Mouse (Mus musculus) granulocyte monocyte progenitor cell, adult 5-6 weeks (primary cell): Measurements from ENCODE around the gene Dvl2. TPM values are rescaled to one million over a fixed set of nuclear protein-coding genes. Genes with fewer than 3 reads are reported as not detected.
A peak's percentile ranks its signal among the peaks of the same experiment; 100 is the strongest.

Experiments
- ATAC-seq: replicated peaks from 2 replicates; pipeline ENCODE4 v1.8.0; 2016; ENCODE audit warnings: mild to moderate bottlenecking, moderate TSS enrichment, inconsistent platforms; ENCODE audit not compliant: poor library complexity, severe bottlenecking
- total RNA-seq, 2 experiments: library from RNA; stranded (forward) in 1 of 2; stranded (reverse) in 1 of 2; fragments of 200-712, 200-1000 nt in 1 of 2; fragments of >200 nt in 1 of 2; fragmentation: Nextera tagmentation in 1 of 2; gene quantifications; 2 replicates each; pipeline ENCODE4 v1.2.3; 2014 to 2017

The Dvl2 gene
- total RNA-seq, 2 experiments from 2014 or later: 4.6 to 18.0 TPM

DNA sequence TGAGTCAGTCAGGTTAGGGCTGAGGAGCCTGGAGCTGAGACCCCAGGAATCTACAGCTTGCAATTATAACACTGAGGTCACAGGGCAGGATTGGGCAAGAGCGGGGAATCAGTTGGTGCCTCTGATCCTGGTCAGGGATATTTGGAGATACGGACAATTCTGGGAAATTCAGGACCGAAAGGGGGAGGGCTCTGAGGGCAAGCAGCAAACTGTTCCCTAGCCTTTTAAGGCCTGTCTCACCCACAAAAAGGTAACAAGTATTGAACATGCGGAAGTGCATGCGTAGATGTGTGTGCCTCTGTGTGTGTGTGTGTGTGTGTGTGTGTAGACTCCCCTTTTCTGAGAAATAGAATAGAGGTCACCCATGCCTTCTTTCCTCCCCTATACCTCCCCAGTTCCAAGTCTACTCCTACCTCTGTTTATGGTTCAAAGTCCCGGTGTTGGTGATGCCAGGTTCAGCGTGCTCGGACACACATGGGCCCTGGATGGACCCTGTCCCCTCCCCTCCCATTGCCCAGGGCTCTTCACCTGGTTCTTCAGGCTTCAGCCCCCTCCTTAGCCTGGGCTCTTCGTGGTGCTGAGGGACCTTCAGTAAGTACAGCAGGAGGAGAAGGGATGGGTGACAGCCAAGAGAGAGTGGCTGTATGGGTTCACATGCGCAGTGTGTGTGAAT is 53.6 kb downstream of the Dvl2 start, which contains the start of gene Asgr1:
Gene Asgr1, plus strand, starts transcription at position 188 of the 673 bp plus-strand sequence.
- ATAC-seq: no peak

DNA sequence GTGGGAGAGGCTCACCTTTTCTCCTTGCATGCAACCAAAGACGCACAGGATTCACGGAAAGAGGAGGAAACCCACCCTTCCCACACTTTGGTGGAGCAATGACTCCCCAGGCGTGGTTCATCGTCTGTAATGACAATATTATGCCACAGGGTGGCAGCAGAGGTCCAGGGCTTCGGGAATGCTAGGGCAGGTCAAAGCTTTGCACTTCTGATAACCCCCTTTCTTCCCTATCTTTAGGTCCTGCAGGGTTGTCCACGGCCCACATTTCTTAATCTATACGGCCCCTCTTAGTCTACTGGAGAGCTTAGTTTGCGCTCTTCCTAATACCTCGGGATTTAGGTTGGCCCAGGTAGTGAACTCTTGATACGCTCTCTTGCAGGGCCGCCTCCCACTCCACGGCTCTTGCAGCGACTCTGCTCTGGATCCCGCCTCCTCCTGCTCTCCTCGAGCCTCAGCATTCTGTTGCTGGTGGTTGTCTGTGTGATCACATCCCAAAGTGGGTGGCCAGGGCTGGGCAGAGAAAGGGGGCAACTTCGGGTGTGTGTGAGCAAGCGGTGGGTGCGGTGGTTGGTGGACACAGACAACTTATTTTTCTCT is 55.3 kb downstream of the Dvl2 start:
- peak; percentile 87 for ATAC-seq

DNA sequence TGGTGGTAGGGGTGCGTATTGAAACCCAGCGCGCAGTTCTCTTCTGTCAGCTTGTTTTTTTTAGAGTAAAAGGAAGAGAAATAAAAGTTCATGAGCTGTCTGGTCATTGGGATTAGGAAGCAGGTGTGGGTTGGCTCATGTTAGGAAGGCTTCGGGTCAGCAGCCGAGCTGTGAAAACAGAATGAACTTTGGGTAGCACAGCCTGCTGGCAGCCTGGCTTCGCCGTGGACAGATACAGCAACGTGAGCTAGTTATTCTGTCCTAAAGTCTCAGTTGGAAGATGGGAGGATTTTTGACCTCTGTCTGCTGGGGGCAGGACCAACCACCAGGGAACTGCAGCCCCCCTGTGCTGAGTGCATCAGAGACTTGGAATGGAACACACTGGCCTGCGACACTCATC is 57.4 kb downstream of the Dvl2 start:
- ATAC-seq: no peak

DNA sequence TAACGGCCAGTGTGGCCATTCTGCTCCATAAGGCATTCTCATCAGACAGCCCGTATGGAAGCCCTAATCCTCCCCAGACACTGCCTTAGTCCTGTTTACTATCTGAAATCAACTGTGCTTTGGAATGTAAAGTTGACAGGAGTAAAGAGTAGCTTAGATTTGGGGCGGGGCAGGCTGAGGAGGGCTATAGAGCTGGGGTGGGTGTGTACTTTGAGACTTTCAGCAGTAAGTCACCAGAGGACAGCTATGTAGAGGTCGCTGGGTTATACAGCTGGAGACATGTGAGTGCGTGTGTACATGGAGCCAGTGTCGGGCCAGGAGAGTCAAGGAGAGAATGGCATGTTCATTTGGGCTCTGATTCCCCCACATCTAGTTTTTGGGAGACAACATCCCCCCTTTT is 59.5 kb downstream of the Dvl2 start:
- no peak for ATAC-seq

Other genes with a start within 250 kb of the Dvl2 start
Only the 30 nearest of the 39 such genes appear.
- gene Chrnb1, start 204.7 kb upstream of the Dvl2 start, total RNA-seq (2014; fragmentation: Nextera tagmentation): not detected in 2 replicates
- 0.82 TPM in 1 of 2 replicates, not detected in the other for gene Chrnb1, start 204.7 kb upstream of the Dvl2 start, total RNA-seq (2017)
- 1.6 and 2.9 TPM in 2 replicates for gene Fgf11, start 198.7 kb upstream of the Dvl2 start, total RNA-seq (2014; fragmentation: Nextera tagmentation)
- not detected in 2 replicates for gene Fgf11, start 198.7 kb upstream of the Dvl2 start, total RNA-seq (2017)
- gene Tmem102, start 195.0 kb upstream of the Dvl2 start, total RNA-seq (2014; fragmentation: Nextera tagmentation): not detected in 2 replicates
- gene Tmem102, start 195.0 kb upstream of the Dvl2 start, total RNA-seq (2017): not detected in 2 replicates
- not detected in 2 replicates for gene Gm39566, start 185.3 kb upstream of the Dvl2 start, total RNA-seq (2014; fragmentation: Nextera tagmentation)
- gene Gm39566, start 185.3 kb upstream of the Dvl2 start, total RNA-seq (2017): not detected in 2 replicates
- gene Spem2, start 182.1 kb upstream of the Dvl2 start, total RNA-seq (2014; fragmentation: Nextera tagmentation): not detected in 2 replicates
- not detected in 2 replicates for gene Spem2, start 182.1 kb upstream of the Dvl2 start, total RNA-seq (2017)
- gene Spem1, start 178.4 kb upstream of the Dvl2 start, total RNA-seq (2014; fragmentation: Nextera tagmentation): not detected in 2 replicates
- not detected in 2 replicates for gene Spem1, start 178.4 kb upstream of the Dvl2 start, total RNA-seq (2017)
- 13.5 and 33.1 TPM in 2 replicates for gene Nlgn2, start 162.8 kb upstream of the Dvl2 start, total RNA-seq (2014; fragmentation: Nextera tagmentation)
- 4.0 and 7.4 TPM in 2 replicates for gene Nlgn2, start 162.8 kb upstream of the Dvl2 start, total RNA-seq (2017)
- 294 and 359 TPM in 2 replicates for gene Tmem256, start 162.1 kb upstream of the Dvl2 start, total RNA-seq (2014; fragmentation: Nextera tagmentation)
- gene Tmem256, start 162.1 kb upstream of the Dvl2 start, total RNA-seq (2017): 118 and 164 TPM in 2 replicates
- gene Plscr3, start 154.2 kb upstream of the Dvl2 start, total RNA-seq (2014; fragmentation: Nextera tagmentation): 108 and 109 TPM in 2 replicates
- 24.9 and 25.2 TPM in 2 replicates for gene Plscr3, start 154.2 kb upstream of the Dvl2 start, total RNA-seq (2017)
- 0.60 TPM in 1 of 2 replicates, not detected in the other for gene Tnk1, start 141.9 kb upstream of the Dvl2 start, total RNA-seq (2014; fragmentation: Nextera tagmentation)
- not detected in 2 replicates for gene Tnk1, start 141.9 kb upstream of the Dvl2 start, total RNA-seq (2017)
- gene Tmem95, start 122.6 kb upstream of the Dvl2 start, total RNA-seq (2014; fragmentation: Nextera tagmentation): not detected in 2 replicates
- not detected in 2 replicates for gene Tmem95, start 122.6 kb upstream of the Dvl2 start, total RNA-seq (2017)
- 0.41 and 4.2 TPM in 2 replicates for gene Kctd11, start 119.2 kb upstream of the Dvl2 start, total RNA-seq (2014; fragmentation: Nextera tagmentation)
- gene Kctd11, start 119.2 kb upstream of the Dvl2 start, total RNA-seq (2017): 1.1 and 2.6 TPM in 2 replicates
- gene Acap1, start 105.1 kb upstream of the Dvl2 start, total RNA-seq (2014; fragmentation: Nextera tagmentation): 52.4 and 65.1 TPM in 2 replicates
- gene Acap1, start 105.1 kb upstream of the Dvl2 start, total RNA-seq (2017): 47.0 and 50.7 TPM in 2 replicates
- gene 2810408A11Rik, start 99.6 kb upstream of the Dvl2 start, total RNA-seq (2014; fragmentation: Nextera tagmentation): 1.3 and 3.5 TPM in 2 replicates
- gene 2810408A11Rik, start 99.6 kb upstream of the Dvl2 start, total RNA-seq (2017): 3.6 and 6.4 TPM in 2 replicates
- gene Neurl4, start 99.5 kb upstream of the Dvl2 start, total RNA-seq (2014; fragmentation: Nextera tagmentation): 32.0 and 38.9 TPM in 2 replicates
- 20.7 and 27.5 TPM in 2 replicates for gene Neurl4, start 99.5 kb upstream of the Dvl2 start, total RNA-seq (2017)
- 71.5 and 99.8 TPM in 2 replicates for gene Gps2, start 86.7 kb upstream of the Dvl2 start, total RNA-seq (2014; fragmentation: Nextera tagmentation)
- gene Gps2, start 86.7 kb upstream of the Dvl2 start, total RNA-seq (2017): 47.1 and 58.2 TPM in 2 replicates
- gene Eif5a, start 78.6 kb upstream of the Dvl2 start, total RNA-seq (2014; fragmentation: Nextera tagmentation): 1,453 and 1,476 TPM in 2 replicates
- gene Eif5a, start 78.6 kb upstream of the Dvl2 start, total RNA-seq (2017): 890 and 976 TPM in 2 replicates
- not detected in 2 replicates for gene Ybx2, start 64.8 kb upstream of the Dvl2 start, total RNA-seq (2014; fragmentation: Nextera tagmentation)
- 2.1 TPM in 1 of 2 replicates, not detected in the other for gene Ybx2, start 64.8 kb upstream of the Dvl2 start, total RNA-seq (2017)
- not detected in 2 replicates for gene Slc2a4, start 52.4 kb upstream of the Dvl2 start, total RNA-seq (2014; fragmentation: Nextera tagmentation)
- not detected in 2 replicates for gene Slc2a4, start 52.4 kb upstream of the Dvl2 start, total RNA-seq (2017)
- gene Cldn7, start 35.8 kb upstream of the Dvl2 start, total RNA-seq (2014; fragmentation: Nextera tagmentation): not detected in 2 replicates
- not detected in 2 replicates for gene Cldn7, start 35.8 kb upstream of the Dvl2 start, total RNA-seq (2017)
- gene Ctdnep1, start 19.4 kb upstream of the Dvl2 start, total RNA-seq (2014; fragmentation: Nextera tagmentation): 191 and 254 TPM in 2 replicates
- gene Ctdnep1, start 19.4 kb upstream of the Dvl2 start, total RNA-seq (2017): 19.3 and 23.8 TPM in 2 replicates
- 59.4 and 70.0 TPM in 2 replicates for gene Elp5, start 18.1 kb upstream of the Dvl2 start, total RNA-seq (2014; fragmentation: Nextera tagmentation)
- gene Elp5, start 18.1 kb upstream of the Dvl2 start, total RNA-seq (2017): 58.2 and 77.5 TPM in 2 replicates
- gene Gabarap, start 9.5 kb upstream of the Dvl2 start, total RNA-seq (2014; fragmentation: Nextera tagmentation): 288 and 367 TPM in 2 replicates
- 239 and 250 TPM in 2 replicates for gene Gabarap, start 9.5 kb upstream of the Dvl2 start, total RNA-seq (2017)
- 41.7 and 45.8 TPM in 2 replicates for gene Phf23, start 4.8 kb upstream of the Dvl2 start, total RNA-seq (2014; fragmentation: Nextera tagmentation)
- 30.2 and 32.3 TPM in 2 replicates for gene Phf23, start 4.8 kb upstream of the Dvl2 start, total RNA-seq (2017)
- gene Acadvl, start 14.8 kb downstream of the Dvl2 start, total RNA-seq (2014; fragmentation: Nextera tagmentation): 39.7 and 55.8 TPM in 2 replicates
- gene Acadvl, start 14.8 kb downstream of the Dvl2 start, total RNA-seq (2017): 40.3 and 42.1 TPM in 2 replicates
- 11.4 and 12.3 TPM in 2 replicates for gene Dlg4, start 16.3 kb downstream of the Dvl2 start, total RNA-seq (2014; fragmentation: Nextera tagmentation)
- gene Dlg4, start 16.3 kb downstream of the Dvl2 start, total RNA-seq (2017): 1.3 and 3.5 TPM in 2 replicates
- gene Asgr1, start 53.5 kb downstream of the Dvl2 start, total RNA-seq (2014; fragmentation: Nextera tagmentation): not detected in 2 replicates
- gene Asgr1, start 53.5 kb downstream of the Dvl2 start, total RNA-seq (2017): not detected in 2 replicates
- 3.9 TPM in 1 of 2 replicates, not detected in the other for gene Asgr2, start 92.0 kb downstream of the Dvl2 start, total RNA-seq (2014; fragmentation: Nextera tagmentation)
- not detected in 2 replicates for gene Asgr2, start 92.0 kb downstream of the Dvl2 start, total RNA-seq (2017)
- gene Mgl2, start 129.7 kb downstream of the Dvl2 start, total RNA-seq (2014; fragmentation: Nextera tagmentation): 11.3 and 13.2 TPM in 2 replicates
- gene Mgl2, start 129.7 kb downstream of the Dvl2 start, total RNA-seq (2017): 36.5 and 37.9 TPM in 2 replicates
- gene Clec10a, start 155.6 kb downstream of the Dvl2 start, total RNA-seq (2014; fragmentation: Nextera tagmentation): 6.9 and 11.3 TPM in 2 replicates
- 9.8 and 13.9 TPM in 2 replicates for gene Clec10a, start 155.6 kb downstream of the Dvl2 start, total RNA-seq (2017)